Mouse (Mus musculus) stomach, embryonic 15.5 days (tissue): ENCODE measurements around the gene Casz1. TPM values are rescaled to one million over a fixed set of nuclear protein-coding genes. Genes with fewer than 3 reads are reported as not detected.

Experiments used
- ATAC-seq: fragments of 200-750 bp; cut with Nextera tagmentation; 2 replicates; pipeline ENCODE4 v1.8.0; 2017; ENCODE audit warnings: low read depth, moderate number of reproducible peaks, moderate TSS enrichment; ENCODE audit not compliant: insufficient read depth, low FRiP score
- H3K27ac ChIP-seq: fragments of 300-500 bp; sonication (generic); 2 replicates; pipeline ENCODE4 v1.5.1; 2015; ENCODE audit warnings: mild to moderate bottlenecking, inconsistent platforms
- H3K27me3 ChIP-seq: fragments of 300-500 bp; sonication (generic); replicated peaks from 2 replicates; pipeline ENCODE4 v1.6.1; 2015; ENCODE audit warnings: inconsistent platforms
- H3K36me3 ChIP-seq: fragments of 300-500 bp; sonication (generic); 2 replicates; pipeline ENCODE4 v1.6.1; 2015; ENCODE audit warnings: inconsistent platforms
- H3K4me1 ChIP-seq: fragments of 300-500 bp; sonication (generic); 2 replicates; pipeline ENCODE4 v1.6.1; 2015; ENCODE audit warnings: inconsistent platforms
- H3K4me2 ChIP-seq: fragments of 300-500 bp; sonication (generic); 2 replicates; pipeline ENCODE4 v1.6.1; 2015; ENCODE audit warnings: mild to moderate bottlenecking, inconsistent platforms
- H3K4me3 ChIP-seq: fragments of 300-500 bp; sonication (generic); replicated peaks from 2 replicates; pipeline ENCODE4 v1.5.1; 2015; ENCODE audit warnings: inconsistent platforms
- H3K9ac ChIP-seq: fragments of 300-500 bp; sonication (generic); 2 replicates; pipeline ENCODE4 v1.6.1; 2015; ENCODE audit warnings: inconsistent platforms
- H3K9me3 ChIP-seq: fragments of 300-500 bp; sonication (generic); 2 replicates; pipeline ENCODE4 v1.6.1; 2016; ENCODE audit warnings: inconsistent platforms
- WGBS: fragments of 180-500 bp; shearing (Covaris S2); methylation state at CpG from one replicate; pipeline ENCODE4 v1.1.7; 2015; 5-methylcytosine and 5-hydroxymethylcytosine counted together
- polyA plus RNA-seq: library from polyadenylated mRNA; unstranded; fragments of >200 nt; fragmentation: Nextera tagmentation; extraction: Ambion mirVana; gene quantifications from 2 replicates; pipeline ENCODE4 v1.2.1, GENCODE M21; 2015

Gene Casz1
- polyA plus RNA-seq, 1 experiment from 2014 or later = 8.9 TPM

DNA sequence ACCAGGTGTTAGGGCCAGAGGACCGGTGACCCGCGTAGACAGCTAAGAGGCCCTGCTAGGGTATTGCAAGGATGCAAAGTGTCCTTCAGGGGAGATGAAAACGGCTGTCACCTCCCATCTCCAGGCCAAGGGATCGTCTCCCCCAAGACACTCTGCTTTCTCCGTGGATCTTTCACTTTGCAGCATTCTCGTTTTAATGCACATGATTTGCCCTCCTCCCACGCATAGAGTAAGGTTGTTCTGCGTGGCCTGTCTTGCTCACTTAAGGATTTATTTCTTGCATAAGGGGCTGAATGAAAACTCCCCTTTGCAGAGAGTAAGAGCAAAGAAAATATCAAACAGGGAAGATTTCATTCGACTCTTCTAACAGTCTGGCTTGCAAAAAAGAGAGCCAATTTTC, 593 bp upstream of the Casz1 start:
- Histone ChIP-seq H3K4me1 (peaks cover 30% of the 10 kb centered on the region), H3K9me3 (no peaks in the 10 kb centered on the region), H3K27me3 (peaks cover 24% of the 10 kb centered on the region), H3K9ac (no peak overlapping the region), H3K36me3 (no peaks in the 10 kb centered on the region), H3K27ac (no peak overlapping the region), H3K4me2 (peak overlapping the region; percentile 96), H3K4me3 (peak overlapping the region; percentile 65)
- WGBS = 16% methylated on average over 10 of the region's 10 CpGs
- ATAC-seq = no peak

DNA sequence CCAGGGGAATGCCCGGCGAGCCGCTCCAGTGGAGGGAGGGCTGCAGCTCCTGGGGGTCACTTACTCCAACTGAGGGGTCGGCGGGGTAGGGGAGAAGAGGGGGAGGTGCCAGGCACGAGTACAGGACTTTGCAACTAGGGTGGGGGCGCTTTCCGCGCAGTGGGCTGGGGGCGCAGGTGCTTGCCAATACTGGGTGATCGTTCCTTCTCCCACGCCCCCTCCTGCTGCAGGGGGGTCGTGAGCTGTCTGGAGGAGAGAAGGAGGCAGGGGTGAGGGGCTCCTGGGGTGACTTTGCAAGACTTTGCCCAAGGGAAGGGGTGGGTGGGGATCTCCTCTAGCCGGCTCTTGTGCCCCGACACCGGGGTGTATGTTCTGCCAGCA, 541 bp downstream of the Casz1 start:
- peak overlapping the region; percentile 96 for H3K4me2 ChIP-seq
- H3K36me3 ChIP-seq = no peaks in the 10 kb centered on the region
- peaks cover 24% of the 10 kb centered on the region for H3K27me3 ChIP-seq
- H3K9me3 ChIP-seq = no peaks in the 10 kb centered on the region
- H3K4me1 ChIP-seq = peaks cover 34% of the 10 kb centered on the region
- H3K27ac ChIP-seq = peak overlapping the region; percentile 73
- peak overlapping the region; percentile 65 for H3K4me3 ChIP-seq
- peak overlapping the region; percentile 54 for H3K9ac ChIP-seq
- ATAC-seq = no peak
- WGBS = under 1% methylated on average over 15 of the region's 16 CpGs

GRCm38 (mm10) chr4:148805161-148805810, 1.1 kb downstream of the Casz1 start:
- H3K36me3 ChIP-seq = no peaks in the 10 kb centered on the region
- peak overlapping the region; percentile 54 for H3K9ac ChIP-seq
- no peak for ATAC-seq
- WGBS = 1% methylated on average over 42 of the region's 42 CpGs
- H3K4me1 ChIP-seq = peaks cover 35% of the 10 kb centered on the region
- H3K27ac ChIP-seq = no peak overlapping the region
- H3K27me3 ChIP-seq = peaks cover 24% of the 10 kb centered on the region
- no peaks in the 10 kb centered on the region for H3K9me3 ChIP-seq
- H3K4me3 ChIP-seq = peak overlapping the region; percentile 65
- peak overlapping the region; percentile 96 for H3K4me2 ChIP-seq

DNA sequence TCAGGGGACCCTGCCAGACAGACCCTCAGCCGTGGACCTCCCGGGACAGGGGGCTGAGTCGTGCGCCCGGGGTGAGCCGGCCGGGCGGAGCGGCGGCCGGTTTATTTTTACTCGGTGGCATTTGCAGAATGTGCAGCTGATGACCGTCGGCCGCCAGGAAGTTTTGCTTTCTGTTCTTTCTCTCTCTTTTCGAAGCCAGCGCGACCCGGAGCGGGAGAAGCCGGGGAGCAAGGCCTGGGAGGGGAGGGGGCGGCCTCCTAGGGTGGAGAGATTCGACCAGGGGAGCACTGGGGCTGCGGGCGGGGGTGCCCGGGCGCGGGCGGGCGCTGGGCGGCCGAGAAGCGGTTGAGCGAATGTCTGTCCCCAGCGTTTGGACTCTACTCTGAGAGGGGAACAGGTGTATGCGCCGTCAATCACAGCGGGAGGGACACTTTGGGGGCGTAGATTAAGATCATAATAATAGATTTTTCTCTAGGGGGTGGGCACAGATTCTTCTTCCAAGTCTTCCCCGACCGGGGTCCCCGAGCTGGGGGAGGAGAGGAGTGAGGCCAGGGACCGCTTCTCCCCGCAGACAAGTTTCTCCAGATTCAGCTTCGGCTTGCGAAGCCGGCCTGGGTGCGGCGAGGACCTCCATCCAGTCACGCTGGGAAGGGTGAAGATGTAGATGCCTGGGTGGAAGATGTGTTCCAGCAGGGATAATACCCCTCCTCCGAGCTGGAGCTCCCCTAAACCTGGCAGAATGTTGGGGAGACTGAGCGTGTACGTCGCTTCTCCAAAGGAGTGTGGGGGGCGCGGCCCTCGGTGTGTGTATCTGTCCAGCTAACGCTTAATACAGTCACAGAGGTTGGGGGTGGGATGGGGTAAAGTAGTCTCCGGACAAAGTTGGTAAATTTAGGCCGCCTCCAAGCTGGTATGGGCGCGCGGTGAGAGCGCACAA, 1.9 kb downstream of the Casz1 start:
- no peaks in the 10 kb centered on the region for H3K9me3 ChIP-seq
- ATAC-seq = no peak
- H3K27me3 ChIP-seq = peaks cover 24% of the 10 kb centered on the region
- H3K4me3 ChIP-seq = peak overlapping the region; percentile 65
- WGBS = under 1% methylated on average over 56 of the region's 64 CpGs
- no peaks in the 10 kb centered on the region for H3K36me3 ChIP-seq
- H3K4me2 ChIP-seq = peak overlapping the region; percentile 96
- peak overlapping the region; percentile 26; the same call in 1 of the 2 replicates for H3K27ac ChIP-seq
- H3K9ac ChIP-seq = peak overlapping the region; percentile 54; the same call in 1 of the 2 replicates
- H3K4me1 ChIP-seq = peaks cover 38% of the 10 kb centered on the region

- Histone ChIP-seq H3K4me3 (peak overlapping the region; percentile 65), H3K36me3 (no peaks in the 10 kb centered on the region), H3K4me1 (peaks cover 38% of the 10 kb centered on the region), H3K27me3 (peaks cover 24% of the 10 kb centered on the region), H3K27ac (no peak overlapping the region), H3K4me2 (peak overlapping the region; percentile 96), H3K9me3 (no peaks in the 10 kb centered on the region), H3K9ac (no peak overlapping the region)
- under 1% methylated on average over 19 of the region's 26 CpGs for whole genome bisulfite sequencing
- no peak for ATAC-seq
Observed at GRCm38 (mm10) chr4:148806836-148807235, 2.6 kb downstream of the Casz1 start.

DNA sequence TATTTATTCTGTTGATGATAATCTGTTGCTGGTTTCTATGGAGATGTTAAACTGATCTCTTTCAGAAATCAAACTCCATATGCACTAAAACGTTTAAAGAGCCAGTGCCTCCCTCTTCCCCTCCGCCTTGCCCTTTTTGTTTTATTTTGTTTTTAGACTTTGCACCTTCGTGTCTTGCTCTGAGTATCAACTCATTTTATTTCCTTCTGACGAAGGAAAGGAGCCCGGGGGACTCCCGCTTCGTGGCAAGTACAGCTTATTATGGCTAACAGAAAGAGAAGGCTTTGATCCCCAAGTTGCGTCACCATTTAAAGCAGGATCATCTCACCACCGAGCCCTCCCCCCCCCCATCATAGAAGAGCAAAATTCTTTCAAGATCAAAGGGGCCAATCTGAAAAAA, 3.2 kb downstream of the Casz1 start:
- ATAC-seq = no peak
- no peaks in the 10 kb centered on the region for H3K9me3 ChIP-seq
- H3K4me3 ChIP-seq = peak overlapping the region; percentile 65; the same call in 1 of the 2 replicates
- peaks cover 38% of the 10 kb centered on the region for H3K4me1 ChIP-seq
- H3K9ac ChIP-seq = no peak overlapping the region
- H3K27ac ChIP-seq = no peak overlapping the region
- H3K4me2 ChIP-seq = peak overlapping the region; percentile 96
- H3K36me3 ChIP-seq = no peaks in the 10 kb centered on the region
- peaks cover 24% of the 10 kb centered on the region for H3K27me3 ChIP-seq
- WGBS = 8% methylated on average over 9 of the region's 9 CpGs

DNA sequence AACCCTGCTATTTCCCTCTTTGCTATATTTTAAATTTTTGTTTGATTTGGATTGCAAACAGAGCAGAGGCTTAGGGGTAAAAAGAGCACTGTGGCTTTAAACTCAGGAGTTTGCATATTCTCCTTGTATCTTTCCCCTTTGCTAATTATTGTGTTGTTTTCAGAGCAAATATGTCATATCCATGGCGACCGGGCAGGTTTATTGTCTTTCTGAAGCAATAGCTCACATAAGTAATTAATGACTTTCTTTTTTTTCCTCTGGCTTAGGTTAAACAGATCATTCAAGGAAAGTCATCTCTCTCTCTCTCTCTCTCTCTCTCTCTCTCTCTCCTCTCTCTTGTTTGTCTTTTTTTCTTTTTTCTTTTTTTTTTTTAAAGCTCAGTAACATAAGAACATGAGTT, 4.6 kb downstream of the Casz1 start:
- H3K4me2 ChIP-seq = no peak overlapping the region
- no peak for ATAC-seq
- H3K27me3 ChIP-seq = peaks cover 29% of the 10 kb centered on the region
- H3K27ac ChIP-seq = no peak overlapping the region
- H3K9me3 ChIP-seq = no peaks in the 10 kb centered on the region
- peaks cover 33% of the 10 kb centered on the region for H3K4me1 ChIP-seq
- H3K4me3 ChIP-seq = no peak overlapping the region
- H3K9ac ChIP-seq = no peak overlapping the region
- 32% methylated on average over 2 of the region's 2 CpGs for WGBS
- H3K36me3 ChIP-seq = no peaks in the 10 kb centered on the region

DNA sequence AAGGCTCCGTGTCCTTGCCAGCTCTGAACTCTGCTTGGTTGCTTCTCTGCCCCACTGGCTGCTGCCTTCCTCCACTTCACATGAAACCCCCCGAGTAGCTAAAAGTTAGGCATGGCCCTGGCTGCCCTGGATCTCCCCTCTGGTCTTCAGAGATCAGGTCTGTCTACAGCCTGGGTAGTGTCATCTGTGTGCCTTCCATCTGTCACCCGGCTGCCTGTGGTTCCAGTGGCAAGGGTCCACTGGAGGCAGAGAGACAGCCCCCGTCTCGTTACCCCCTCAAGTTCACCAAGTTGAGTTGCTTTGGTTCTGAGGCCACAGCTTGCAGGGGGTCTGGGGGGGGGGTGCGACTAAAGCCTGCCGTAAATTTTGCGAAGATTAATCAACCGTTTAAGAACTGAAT, 6.5 kb downstream of the Casz1 start:
- Histone ChIP-seq H3K36me3 (no peaks in the 10 kb centered on the region), H3K4me3 (no peak overlapping the region), H3K4me1 (peaks cover 26% of the 10 kb centered on the region), H3K9me3 (no peaks in the 10 kb centered on the region), H3K9ac (no peak overlapping the region), H3K27ac (no peak overlapping the region), H3K4me2 (no peak overlapping the region), H3K27me3 (peaks cover 17% of the 10 kb centered on the region)
- no peak for ATAC-seq
- WGBS = 72% methylated on average over 9 of the region's 9 CpGs

GRCm38 (mm10) chr4:148811940-148812339, 7.7 kb downstream of the Casz1 start:
- Histone ChIP-seq H3K9ac (no peak overlapping the region), H3K4me1 (peaks cover 22% of the 10 kb centered on the region), H3K4me3 (no peak overlapping the region), H3K27me3 (peaks cover 7% of the 10 kb centered on the region), H3K9me3 (no peaks in the 10 kb centered on the region), H3K4me2 (no peak overlapping the region), H3K27ac (no peak overlapping the region), H3K36me3 (no peaks in the 10 kb centered on the region)
- 0 out of 2 replicates have a peak, but pooled peaks have one; percentile 23 for ATAC-seq
- 23% methylated on average over 10 of the region's 10 CpGs for WGBS

DNA sequence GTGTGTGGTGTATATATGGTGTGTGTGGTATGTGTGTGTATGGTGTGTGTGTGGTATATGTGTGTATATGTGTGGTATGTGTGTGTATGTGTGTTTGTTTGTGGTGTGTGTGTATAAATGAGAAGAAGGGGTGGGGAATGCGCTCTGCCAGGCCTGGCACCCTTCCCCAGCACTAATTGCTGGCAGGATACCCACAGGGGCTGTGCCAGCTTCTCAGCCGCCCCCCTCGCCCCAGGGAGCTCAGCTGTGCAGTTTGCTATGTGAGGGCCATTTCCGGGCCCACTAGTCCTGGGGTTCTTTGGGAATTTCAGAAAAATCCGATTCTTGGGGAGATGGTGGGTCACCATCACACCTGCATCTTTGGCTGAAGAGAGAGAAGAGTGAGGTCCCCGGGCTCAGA, 9.0 kb downstream of the Casz1 start:
- Histone ChIP-seq H3K27me3 (peaks cover 5% of the 10 kb centered on the region; the same call in 1 of the 2 replicates), H3K27ac (no peak overlapping the region), H3K4me2 (no peak overlapping the region), H3K9ac (no peak overlapping the region), H3K4me3 (no peak overlapping the region), H3K36me3 (no peaks in the 10 kb centered on the region), H3K4me1 (peaks cover 19% of the 10 kb centered on the region), H3K9me3 (no peaks in the 10 kb centered on the region)
- ATAC-seq = no peak
- 85% methylated on average over 6 of the region's 6 CpGs for WGBS

GRCm38 (mm10) chr4:148816556-148816955, 12.3 kb downstream of the Casz1 start:
- Histone ChIP-seq H3K27me3 (peaks cover 5% of the 10 kb centered on the region; the same call in 1 of the 2 replicates), H3K27ac (no peak overlapping the region), H3K36me3 (no peaks in the 10 kb centered on the region), H3K4me1 (peaks cover 16% of the 10 kb centered on the region; the same call in 1 of the 2 replicates), H3K4me2 (peak overlapping the region; percentile 2; the same call in 1 of the 2 replicates), H3K4me3 (no peak overlapping the region), H3K9ac (no peak overlapping the region), H3K9me3 (no peaks in the 10 kb centered on the region)
- ATAC-seq = no peak
- WGBS = 19% methylated on average over 14 of the region's 14 CpGs

GRCm38 (mm10) chr4:148818161-148818560, 13.9 kb downstream of the Casz1 start:
- WGBS = 89% methylated on average over 12 of the region's 12 CpGs
- Histone ChIP-seq H3K27ac (no peak overlapping the region), H3K9me3 (no peaks in the 10 kb centered on the region), H3K36me3 (no peaks in the 10 kb centered on the region), H3K27me3 (0 out of 2 replicates have a peak, but pooled peaks cover 5% of the 10 kb centered on the region), H3K4me3 (no peak overlapping the region), H3K4me2 (no peak overlapping the region), H3K9ac (no peak overlapping the region), H3K4me1 (peaks cover 20% of the 10 kb centered on the region; the same call in 1 of the 2 replicates)
- no peak for ATAC-seq
